Mouse (Mus musculus) adrenal gland, postnatal 36 days (tissue): Measurements from ENCODE around the gene Gprasp1. TPM values are rescaled to one million over a fixed set of nuclear protein-coding genes. Genes with fewer than 3 reads are reported as not detected.
"Not testable (repeated sequence)": the region's sequence is repeated elsewhere in the genome, so short reads cannot be mapped to it uniquely, and the experiment has no call there.

Experiments
- DNase-seq, 2 experiments: peaks; one replicate each; pipeline ENCODE4 v3.0.0; 2021; ENCODE audit warnings: mixed read lengths in 1 of 2
- microRNA-seq: library from miRNA; unstranded; fragments of <30 nt; microRNA quantifications from one replicate; pipeline ENCODE4 v1.2.0, GENCODE M21; 2021
- total RNA-seq, 2 experiments: library from RNA; stranded (reverse); gene quantifications; 2 replicates each; pipeline ENCODE4 v1.2.3; 2021

Gprasp1 gene
- total RNA-seq, 2 experiments from 2014 or later, result 66.3 to 85.8 TPM

DNA sequence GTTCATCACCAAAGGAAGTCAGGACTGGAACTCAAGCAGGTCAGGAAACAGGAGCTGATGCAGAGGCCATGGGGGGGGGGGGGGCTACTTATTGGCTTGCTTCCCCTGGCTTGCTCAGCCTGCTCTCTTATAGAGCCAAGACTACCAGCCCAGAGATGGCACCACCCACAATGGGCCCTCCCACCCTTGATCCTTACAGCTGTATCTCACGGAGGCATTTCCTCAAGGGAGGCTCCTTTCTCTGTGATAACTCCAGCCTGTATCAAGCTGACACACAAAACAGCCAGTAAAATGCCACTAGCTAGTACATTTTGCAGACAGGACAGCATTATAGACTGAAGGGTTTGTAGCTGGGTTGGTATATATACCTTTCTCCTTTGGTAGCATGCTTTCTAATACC lies 93.4 kb downstream of the Gprasp1 start:
- DNase-seq, result not testable (repeated sequence)

DNA sequence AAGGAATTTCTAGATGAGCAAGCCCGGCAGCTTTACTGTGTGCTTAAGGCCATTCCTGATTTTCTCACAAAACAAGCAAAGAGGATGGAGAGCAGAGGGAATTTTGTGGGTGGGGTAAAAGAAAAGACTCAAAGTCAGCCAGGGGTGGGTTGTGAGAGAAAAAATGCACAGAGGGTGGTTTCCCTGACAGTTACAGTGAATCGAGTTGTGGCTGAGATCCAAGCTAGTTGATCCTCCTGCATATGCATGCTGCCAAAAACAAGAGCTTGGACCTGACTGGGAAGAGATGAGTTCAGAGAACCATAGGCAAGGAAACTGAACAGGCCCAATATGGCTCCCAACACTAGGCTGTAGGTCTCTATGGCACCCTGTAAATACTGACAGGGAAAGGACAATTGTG lies 95.4 kb downstream of the Gprasp1 start:
- no peak for DNase-seq

DNA sequence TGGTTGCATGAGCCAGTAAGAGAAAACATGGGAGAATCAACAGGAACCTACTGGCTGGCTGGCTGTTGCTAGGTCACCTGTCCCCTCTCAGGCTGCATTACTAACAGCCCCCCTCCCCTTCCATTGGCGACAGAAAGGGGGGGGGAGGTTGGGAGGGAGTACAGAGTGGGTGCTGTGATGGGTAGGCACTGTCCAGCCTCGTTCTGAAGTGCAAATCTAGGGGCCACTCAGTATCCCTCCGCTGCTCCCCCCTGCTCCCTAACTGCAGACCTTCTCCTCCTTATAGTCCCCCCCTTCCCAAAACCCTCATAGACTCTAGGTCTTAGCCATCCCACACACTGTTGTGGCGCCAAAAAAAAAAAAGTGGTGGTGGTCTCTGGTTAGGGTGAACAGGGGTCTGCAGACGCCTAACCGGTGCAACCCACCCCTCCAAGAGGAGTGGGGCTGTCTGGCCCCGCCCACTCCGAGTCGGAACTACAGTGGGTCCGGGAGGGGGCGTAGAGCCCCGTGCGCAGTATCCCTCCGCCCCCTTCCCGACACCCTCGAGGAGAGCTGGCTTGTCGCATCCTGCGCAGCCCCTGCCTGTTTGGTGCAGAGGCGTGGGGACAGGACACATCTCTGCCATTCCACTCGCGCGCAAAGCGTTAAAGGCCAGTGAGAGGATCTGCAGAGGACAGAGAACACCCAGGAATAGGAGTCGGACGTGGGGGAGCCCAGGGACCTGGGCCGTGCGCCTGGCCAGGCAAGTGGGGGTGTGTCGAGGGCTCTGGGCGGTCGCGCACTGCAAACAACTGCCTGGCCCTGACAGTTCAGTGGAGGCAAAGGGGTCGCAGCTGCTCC lies 96.2 kb downstream of the Gprasp1 start, which contains the start of gene Gprasp2:
Gene Gprasp2 (plus strand): TSS at position 514 of the 840 bp plus-strand sequence.
- peak; percentile 19 to 40 for DNase-seq

DNA sequence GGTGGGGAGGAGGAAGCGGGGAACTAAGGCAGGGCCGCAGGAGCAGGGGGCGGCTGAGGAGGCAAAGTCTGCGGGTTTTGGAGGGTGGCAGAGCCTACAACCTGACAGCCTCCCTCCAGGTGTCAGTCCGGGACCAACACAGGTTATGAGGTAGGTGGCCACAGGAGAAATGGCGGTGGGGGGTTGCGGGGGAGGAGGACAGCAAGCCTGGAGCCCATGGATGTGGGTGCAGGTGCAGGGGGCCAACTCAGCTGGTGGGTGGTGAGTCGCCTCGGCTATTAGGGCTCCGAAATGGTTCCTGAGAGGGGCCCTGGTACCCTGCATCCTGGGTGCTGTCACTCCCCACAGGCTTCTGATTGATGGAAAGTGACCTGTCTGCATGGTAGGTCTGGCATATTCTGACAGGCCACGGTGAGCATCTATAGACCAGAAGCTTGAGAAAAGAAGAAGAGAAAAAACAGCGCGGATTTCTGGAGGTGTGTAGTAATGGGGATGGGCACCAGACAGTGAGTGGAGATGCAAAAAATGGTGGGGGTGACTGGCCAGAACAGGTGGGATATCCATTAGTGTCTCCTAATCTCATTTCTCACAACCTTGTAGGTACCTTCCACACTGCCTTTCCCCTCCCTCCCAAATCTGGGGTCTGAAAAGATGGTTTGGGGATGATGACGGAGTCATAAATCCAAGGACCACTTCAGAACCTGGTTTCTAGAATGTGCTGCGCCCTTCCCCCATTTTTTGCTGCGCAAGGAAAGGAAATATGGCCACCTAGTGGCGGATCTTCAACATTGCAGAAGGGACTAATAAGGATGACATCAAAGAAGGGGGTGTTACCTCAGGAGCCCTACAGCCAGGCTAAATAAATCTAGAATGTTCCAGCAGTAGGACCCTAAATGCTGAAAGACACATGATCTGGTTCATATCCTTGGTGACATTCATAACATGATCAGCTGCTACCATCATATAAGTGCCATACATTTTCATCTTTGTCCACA lies 97.2 kb downstream of the Gprasp1 start:
- DNase-seq, result peak; percentile 21 to 33

Small RNAs within 50 kb of the gene (microRNA-seq; reads per million reads assigned to microRNA genes)
- gene Mir1970, result not detected
- gene Mir7646, result not detected

Other genes with a start within 250 kb of the Gprasp1 start
- not detected for gene AV320801, start 248.1 kb upstream of the Gprasp1 start, total RNA-seq
- not detected for gene Nxf7, start 144.0 kb upstream of the Gprasp1 start, total RNA-seq
- gene Prame, start 115.0 kb upstream of the Gprasp1 start, total RNA-seq, result not detected
- gene Tcp11x2, start 48.9 kb upstream of the Gprasp1 start, total RNA-seq, result not detected
- not detected for gene Tmsb15a, start 17.5 kb upstream of the Gprasp1 start, total RNA-seq
- 10 to 100 TPM in 1 of 2 experiments, 1 to 10 TPM in 1; 8.3 to 22.0 TPM for gene Armcx5, start within 50 bp of the Gprasp1 start, total RNA-seq
- 10 to 100 TPM; 16.9 to 18.2 TPM for gene Bhlhb9, start 54.9 kb downstream of the Gprasp1 start, total RNA-seq
- gene Gprasp2, start 96.3 kb downstream of the Gprasp1 start, total RNA-seq, result 10 to 100 TPM; 20.6 to 22.5 TPM